Mouse (Mus musculus): ENCODE results near the gene Nepn. TPM values are rescaled to one million over a fixed set of nuclear protein-coding genes. Genes with fewer than 3 reads are reported as not detected.

Gene Nepn
- polyA plus RNA-seq, 1 experiment from 2014 or later, result not detected

DNA sequence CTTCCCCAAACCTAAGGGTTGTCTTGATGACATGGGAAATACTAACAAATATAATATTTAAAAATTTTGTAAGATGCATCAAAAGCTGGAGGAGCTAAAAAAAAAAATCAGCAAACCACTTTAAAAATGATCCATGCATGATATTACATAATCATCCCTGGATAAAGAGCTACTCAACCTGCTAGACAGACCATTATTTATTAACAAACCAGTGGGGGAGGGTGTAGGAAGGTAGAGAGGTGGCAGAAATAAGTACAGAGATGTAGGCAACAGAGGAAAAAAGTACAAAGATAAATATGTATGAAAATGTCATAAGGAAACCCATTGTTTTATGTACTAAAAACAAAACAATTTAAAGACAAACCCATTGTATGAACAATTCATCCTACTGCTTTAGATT lies 14.1 kb upstream of the Nepn start:
- no peak overlapping the region for H3K27ac ChIP-seq (replicated peaks; ENCODE audit: low read depth, low read length)
- no peak overlapping the region for H3K4me2 ChIP-seq (ENCODE audit: low read depth, severe bottlenecking)
- H3K4me3 ChIP-seq (ENCODE audit: low read depth, low read length), result no peak overlapping the region
- no peaks in the 10 kb centered on the region for H3K9me3 ChIP-seq (ENCODE audit: control insufficient read depth, low read length)
- DNase-seq (ENCODE audit: low spot score), result no peak
- H3K9ac ChIP-seq (ENCODE audit: low read length), result no peak overlapping the region
- H3K4me1 ChIP-seq (ENCODE audit: control insufficient read depth, insufficient read depth, low read length), result 0 out of 2 replicates have a peak, but pooled peaks cover 3% of the 10 kb centered on the region
- H3K27me3 ChIP-seq (ENCODE audit: control insufficient read depth, insufficient read depth, low read length), result no peaks in the 10 kb centered on the region
- no peak for ATAC-seq (ENCODE audit: insufficient number of reproducible peaks, low FRiP score, low TSS enrichment, low read depth)
- H3K36me3 ChIP-seq (ENCODE audit: control insufficient read depth, insufficient read depth, low read length), result no peaks in the 10 kb centered on the region

DNA sequence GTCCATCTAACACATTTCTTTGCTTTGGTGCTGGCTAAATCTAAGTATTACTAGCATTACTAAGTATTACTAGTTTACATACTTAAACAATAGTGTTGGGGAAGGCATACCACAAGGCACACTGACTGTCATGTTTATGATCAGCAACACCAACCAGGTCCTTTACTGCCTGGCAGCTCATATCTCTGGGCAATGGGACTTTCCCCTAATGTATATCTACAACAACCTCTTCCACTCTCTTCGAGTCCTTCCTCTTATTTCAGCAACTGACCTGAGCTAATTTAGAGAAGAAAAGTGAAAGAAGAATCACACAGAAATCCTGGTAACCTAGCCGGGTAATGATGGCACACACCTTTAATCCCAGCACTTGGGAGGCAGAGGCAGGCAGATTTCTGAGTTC lies 12.3 kb upstream of the Nepn start:
- Histone ChIP-seq H3K36me3 (ENCODE audit: control insufficient read depth, insufficient read depth, low read length) (no peaks in the 10 kb centered on the region), H3K27ac (replicated peaks; ENCODE audit: low read depth, low read length) (no peak overlapping the region), H3K4me3 (ENCODE audit: low read depth, low read length) (no peak overlapping the region), H3K9ac (ENCODE audit: low read length) (no peak overlapping the region), H3K9me3 (ENCODE audit: control insufficient read depth, low read length) (no peaks in the 10 kb centered on the region), H3K4me2 (ENCODE audit: low read depth, severe bottlenecking) (no peak overlapping the region), H3K27me3 (ENCODE audit: control insufficient read depth, insufficient read depth, low read length) (no peaks in the 10 kb centered on the region), H3K4me1 (ENCODE audit: control insufficient read depth, insufficient read depth, low read length) (0 out of 2 replicates have a peak, but pooled peaks cover 3% of the 10 kb centered on the region)
- ATAC-seq (ENCODE audit: insufficient number of reproducible peaks, low FRiP score, low TSS enrichment, low read depth) (no peak), DNase-seq (ENCODE audit: low spot score) (no peak)
- WGBS, result 86% methylated on average over 2 of the region's 2 CpGs

- Histone ChIP-seq H3K27me3 (ENCODE audit: control insufficient read depth, insufficient read depth, low read length) (no peaks in the 10 kb centered on the region), H3K4me1 (ENCODE audit: control insufficient read depth, insufficient read depth, low read length) (peaks cover 5% of the 10 kb centered on the region; the same call in 1 of the 2 replicates), H3K27ac (replicated peaks; ENCODE audit: low read depth, low read length) (no peak overlapping the region), H3K36me3 (ENCODE audit: control insufficient read depth, insufficient read depth, low read length) (no peaks in the 10 kb centered on the region), H3K4me2 (ENCODE audit: low read depth, severe bottlenecking) (no peak overlapping the region), H3K9ac (ENCODE audit: low read length) (no peak overlapping the region), H3K4me3 (ENCODE audit: low read depth, low read length) (no peak overlapping the region), H3K9me3 (ENCODE audit: control insufficient read depth, low read length) (no peaks in the 10 kb centered on the region)
- ATAC-seq (ENCODE audit: insufficient number of reproducible peaks, low FRiP score, low TSS enrichment, low read depth) (no peak), DNase-seq (ENCODE audit: low spot score) (no peak)
- WGBS, result 89% methylated on average over 2 of the region's 2 CpGs
These were observed 11.0 kb upstream of the Nepn start for GRCm38 (mm10) chr10:52377813-52378212.

DNA sequence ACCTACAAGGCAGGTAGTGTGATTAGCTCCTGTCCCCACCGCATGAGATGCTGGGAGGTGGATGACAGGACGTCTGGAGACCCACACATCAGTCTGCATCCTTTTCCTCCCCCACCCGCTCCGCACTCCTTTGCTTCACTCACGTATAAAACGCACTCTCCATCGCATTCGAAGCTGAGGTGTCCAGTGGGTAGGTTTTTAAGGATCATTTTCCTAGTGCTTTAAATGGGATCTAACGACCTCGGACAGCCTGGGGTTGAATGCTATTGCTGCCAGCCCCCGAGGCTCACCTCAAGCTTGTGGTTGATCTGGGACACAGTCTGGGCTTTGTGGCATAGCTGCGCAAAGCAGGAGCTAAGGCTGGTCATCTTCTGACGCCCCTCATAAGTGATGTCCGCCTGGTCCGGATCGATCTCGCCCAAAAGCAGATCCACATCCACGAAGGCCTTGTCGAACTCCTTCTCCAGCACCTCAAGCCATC lies 7.4 kb upstream of the Nepn start:
- H3K4me2 ChIP-seq (ENCODE audit: low read depth, severe bottlenecking), result peak overlapping the region; percentile 73
- no peaks in the 10 kb centered on the region for H3K27me3 ChIP-seq (ENCODE audit: control insufficient read depth, insufficient read depth, low read length)
- H3K27ac ChIP-seq (replicated peaks; ENCODE audit: low read depth, low read length), result peak overlapping the region; percentile 73; the same call in 1 of the 2 replicates
- ATAC-seq (ENCODE audit: insufficient number of reproducible peaks, low FRiP score, low TSS enrichment, low read depth) (peak; percentile 36), DNase-seq (ENCODE audit: low spot score) (no peak)
- peak overlapping the region; percentile 76 for H3K4me3 ChIP-seq (ENCODE audit: low read depth, low read length)
- no peaks in the 10 kb centered on the region for H3K9me3 ChIP-seq (ENCODE audit: control insufficient read depth, low read length)
- H3K9ac ChIP-seq (ENCODE audit: low read length), result peak overlapping the region; percentile 89
- H3K36me3 ChIP-seq (ENCODE audit: control insufficient read depth, insufficient read depth, low read length), result no peaks in the 10 kb centered on the region
- H3K4me1 ChIP-seq (ENCODE audit: control insufficient read depth, insufficient read depth, low read length), result peaks cover 8% of the 10 kb centered on the region; the same call in 1 of the 2 replicates
- 0% methylated on average over 19 of the region's 19 CpGs for WGBS

DNA sequence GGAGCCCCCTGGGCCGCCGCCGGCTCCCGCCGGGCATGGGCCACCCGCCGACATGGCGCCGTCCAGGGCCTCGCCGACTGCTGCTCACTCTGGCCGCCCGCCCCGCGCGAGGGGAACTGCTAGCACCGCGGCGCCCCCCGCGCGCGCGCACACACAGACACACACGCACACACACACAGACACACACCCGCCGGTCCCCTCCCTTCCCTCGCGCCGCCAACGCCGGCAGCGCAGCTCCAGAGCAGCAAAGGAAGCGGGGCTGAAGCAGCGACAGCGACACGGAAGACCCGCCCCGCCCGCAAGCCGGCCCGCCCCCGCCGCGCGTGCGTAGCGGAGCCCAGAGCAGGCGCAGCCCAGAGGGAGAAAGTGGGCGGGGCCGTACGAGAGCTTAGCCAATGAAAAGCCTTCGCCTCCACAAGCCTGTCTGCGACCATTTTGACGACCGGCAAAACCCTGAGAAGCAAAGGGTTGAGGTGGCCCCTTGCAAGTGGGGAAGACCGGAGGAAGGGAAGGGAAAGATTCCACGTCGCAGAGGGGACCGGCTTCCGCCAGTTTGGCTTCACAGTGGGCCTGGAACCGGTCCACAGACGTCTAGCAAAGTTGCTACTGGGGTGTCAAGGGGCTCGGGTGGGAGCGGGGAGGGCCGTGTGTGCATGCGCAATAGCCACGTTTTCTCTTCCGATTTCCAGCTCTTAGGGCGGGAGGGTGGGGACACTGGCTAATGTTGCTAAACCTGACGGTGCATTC lies 6.8 kb upstream of the Nepn start, which contains the start of gene Gopc:
Gene Gopc, minus strand, starts transcription at position 280 of the 747 bp plus-strand sequence.
- Histone ChIP-seq H3K27ac (replicated peaks; ENCODE audit: low read depth, low read length) (peak within 1 kb of the TSS; percentile 73; the same call in 1 of the 2 replicates), H3K9me3 (ENCODE audit: control insufficient read depth, low read length) (no peaks in the 10 kb centered on the region), H3K4me3 (ENCODE audit: low read depth, low read length) (peak within 1 kb of the TSS; percentile 76), H3K9ac (ENCODE audit: low read length) (peak within 1 kb of the TSS; percentile 89), H3K4me1 (ENCODE audit: control insufficient read depth, insufficient read depth, low read length) (peaks cover 8% of the 10 kb centered on the region; the same call in 1 of the 2 replicates), H3K27me3 (ENCODE audit: control insufficient read depth, insufficient read depth, low read length) (no peaks in the 10 kb centered on the region), H3K36me3 (ENCODE audit: control insufficient read depth, insufficient read depth, low read length) (no peaks in the 10 kb centered on the region), H3K4me2 (ENCODE audit: low read depth, severe bottlenecking) (peak within 1 kb of the TSS; percentile 73)
- peak; percentile 96 for DNase-seq (ENCODE audit: low spot score)
- WGBS, result under 1% methylated on average over 55 of the region's 71 CpGs
- ATAC-seq (ENCODE audit: insufficient number of reproducible peaks, low FRiP score, low TSS enrichment, low read depth), result peak; percentile 99

DNA sequence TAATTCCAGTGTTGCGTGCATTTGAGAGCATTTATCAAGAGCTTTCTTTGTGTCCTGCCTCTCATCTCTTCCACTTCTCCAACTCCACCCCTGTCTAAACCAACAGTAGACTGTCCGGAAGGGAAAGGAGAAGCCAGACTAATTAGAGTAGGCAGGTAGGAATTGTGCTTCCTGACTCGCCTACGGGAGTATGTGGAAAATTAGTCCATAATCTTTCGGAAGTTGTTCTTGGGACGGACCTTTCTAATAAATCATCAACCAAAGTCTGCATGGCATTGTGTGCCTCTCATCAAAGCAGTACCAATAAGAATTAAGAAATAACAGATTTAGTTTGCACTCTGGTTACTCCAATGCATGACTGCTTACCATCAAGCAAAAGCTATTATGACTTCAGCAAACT lies 5.8 kb upstream of the Nepn start:
- H3K27ac ChIP-seq (replicated peaks; ENCODE audit: low read depth, low read length), result no peak overlapping the region
- H3K4me1 ChIP-seq (ENCODE audit: control insufficient read depth, insufficient read depth, low read length), result peaks cover 8% of the 10 kb centered on the region; the same call in 1 of the 2 replicates
- ATAC-seq (ENCODE audit: insufficient number of reproducible peaks, low FRiP score, low TSS enrichment, low read depth) (no peak), DNase-seq (ENCODE audit: low spot score) (no peak)
- H3K4me3 ChIP-seq (ENCODE audit: low read depth, low read length), result no peak overlapping the region
- H3K9ac ChIP-seq (ENCODE audit: low read length), result no peak overlapping the region
- peak overlapping the region; percentile 73; the same call in 1 of the 2 replicates for H3K4me2 ChIP-seq (ENCODE audit: low read depth, severe bottlenecking)
- 79% methylated on average over 6 of the region's 6 CpGs for WGBS
- no peaks in the 10 kb centered on the region for H3K36me3 ChIP-seq (ENCODE audit: control insufficient read depth, insufficient read depth, low read length)
- H3K27me3 ChIP-seq (ENCODE audit: control insufficient read depth, insufficient read depth, low read length), result no peaks in the 10 kb centered on the region
- no peaks in the 10 kb centered on the region for H3K9me3 ChIP-seq (ENCODE audit: control insufficient read depth, low read length)

DNA sequence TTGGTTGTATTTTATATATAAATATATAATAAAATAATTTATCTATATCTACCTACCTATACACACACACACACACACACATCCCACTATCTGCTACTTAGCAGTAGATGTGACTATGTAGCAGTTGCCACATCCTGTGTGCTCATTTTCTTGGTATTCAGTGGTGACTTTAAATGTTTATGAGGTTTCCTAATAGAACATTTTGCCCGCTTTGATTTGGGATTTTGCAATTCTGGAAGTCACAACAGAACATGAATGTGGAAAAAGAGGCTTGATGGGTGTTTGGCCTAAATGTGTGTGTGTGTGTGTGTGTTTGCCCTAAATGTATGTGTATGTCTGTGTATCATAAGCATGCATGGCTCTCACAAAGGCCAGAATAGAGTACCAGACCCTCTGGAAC lies 5.2 kb upstream of the Nepn start:
- 92% methylated on average over 1 of the region's 1 CpGs for WGBS
- H3K36me3 ChIP-seq (ENCODE audit: control insufficient read depth, insufficient read depth, low read length), result no peaks in the 10 kb centered on the region
- DNase-seq (ENCODE audit: low spot score), result no peak
- peaks cover 8% of the 10 kb centered on the region; the same call in 1 of the 2 replicates for H3K4me1 ChIP-seq (ENCODE audit: control insufficient read depth, insufficient read depth, low read length)
- no peaks in the 10 kb centered on the region for H3K27me3 ChIP-seq (ENCODE audit: control insufficient read depth, insufficient read depth, low read length)
- H3K4me2 ChIP-seq (ENCODE audit: low read depth, severe bottlenecking), result no peak overlapping the region
- H3K4me3 ChIP-seq (ENCODE audit: low read depth, low read length), result no peak overlapping the region
- H3K9ac ChIP-seq (ENCODE audit: low read length), result no peak overlapping the region
- H3K27ac ChIP-seq (replicated peaks; ENCODE audit: low read depth, low read length), result no peak overlapping the region
- no peak for ATAC-seq (ENCODE audit: insufficient number of reproducible peaks, low FRiP score, low TSS enrichment, low read depth)
- H3K9me3 ChIP-seq (ENCODE audit: control insufficient read depth, low read length), result no peaks in the 10 kb centered on the region

GRCm38 (mm10) chr10:52384823-52385610 lies 3.8 kb upstream of the Nepn start:
- Histone ChIP-seq H3K9ac (ENCODE audit: low read length) (no peak overlapping the region), H3K27ac (replicated peaks; ENCODE audit: low read depth, low read length) (no peak overlapping the region), H3K4me2 (ENCODE audit: low read depth, severe bottlenecking) (no peak overlapping the region), H3K36me3 (ENCODE audit: control insufficient read depth, insufficient read depth, low read length) (no peaks in the 10 kb centered on the region), H3K9me3 (ENCODE audit: control insufficient read depth, low read length) (no peaks in the 10 kb centered on the region), H3K4me1 (ENCODE audit: control insufficient read depth, insufficient read depth, low read length) (peaks cover 7% of the 10 kb centered on the region; the same call in 1 of the 2 replicates), H3K27me3 (ENCODE audit: control insufficient read depth, insufficient read depth, low read length) (no peaks in the 10 kb centered on the region), H3K4me3 (ENCODE audit: low read depth, low read length) (no peak overlapping the region)
- ATAC-seq (ENCODE audit: insufficient number of reproducible peaks, low FRiP score, low TSS enrichment, low read depth) (no peak), DNase-seq (ENCODE audit: low spot score) (peak; percentile 59)
- WGBS, result 50% methylated on average over 8 of the region's 8 CpGs
